Mouse (Mus musculus): ENCODE measurements around the gene Lrrk1.

Lrrk1 gene

DNA sequence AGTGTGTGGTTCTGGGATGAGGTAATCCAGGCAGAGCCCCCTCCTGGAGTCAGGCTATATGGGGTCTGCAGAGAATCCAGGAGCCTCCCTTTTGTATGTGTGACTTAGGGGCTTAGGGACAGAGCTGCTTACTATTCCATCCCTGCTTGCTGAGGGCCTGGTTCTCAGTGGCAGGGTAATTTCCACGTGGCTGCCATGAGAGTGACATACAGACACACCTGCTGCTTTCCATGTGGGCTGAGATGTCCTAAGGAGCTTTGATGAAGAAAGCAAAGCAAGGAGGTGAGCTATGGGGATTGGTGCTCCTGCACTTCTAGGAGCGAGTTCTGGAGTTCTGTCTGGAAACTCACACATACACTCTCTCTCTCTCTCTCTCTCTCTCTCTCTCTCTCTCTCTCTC is 139.1 kb downstream of the Lrrk1 start:
- DNase-seq = no peak

DNA sequence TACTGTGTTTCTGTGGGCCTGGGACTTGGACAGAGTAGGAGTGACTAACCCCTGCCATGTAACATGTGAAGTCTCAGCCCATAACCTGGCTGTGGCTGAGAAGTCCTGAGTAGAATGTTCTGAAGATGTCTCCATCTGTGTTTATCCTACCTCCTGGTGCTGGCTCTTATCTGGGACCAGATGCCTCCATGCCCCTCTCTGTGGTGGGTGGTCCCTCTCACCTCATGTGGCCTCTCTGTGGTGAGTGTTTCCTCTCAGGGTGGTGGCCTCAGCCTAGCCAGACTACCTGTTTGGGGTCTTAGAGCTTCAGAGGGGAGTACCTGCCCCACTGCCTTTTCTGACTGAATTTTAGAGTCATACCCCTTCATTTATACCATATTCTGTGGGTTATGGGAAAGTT is 139.9 kb downstream of the Lrrk1 start:
- no peak for DNase-seq

DNA sequence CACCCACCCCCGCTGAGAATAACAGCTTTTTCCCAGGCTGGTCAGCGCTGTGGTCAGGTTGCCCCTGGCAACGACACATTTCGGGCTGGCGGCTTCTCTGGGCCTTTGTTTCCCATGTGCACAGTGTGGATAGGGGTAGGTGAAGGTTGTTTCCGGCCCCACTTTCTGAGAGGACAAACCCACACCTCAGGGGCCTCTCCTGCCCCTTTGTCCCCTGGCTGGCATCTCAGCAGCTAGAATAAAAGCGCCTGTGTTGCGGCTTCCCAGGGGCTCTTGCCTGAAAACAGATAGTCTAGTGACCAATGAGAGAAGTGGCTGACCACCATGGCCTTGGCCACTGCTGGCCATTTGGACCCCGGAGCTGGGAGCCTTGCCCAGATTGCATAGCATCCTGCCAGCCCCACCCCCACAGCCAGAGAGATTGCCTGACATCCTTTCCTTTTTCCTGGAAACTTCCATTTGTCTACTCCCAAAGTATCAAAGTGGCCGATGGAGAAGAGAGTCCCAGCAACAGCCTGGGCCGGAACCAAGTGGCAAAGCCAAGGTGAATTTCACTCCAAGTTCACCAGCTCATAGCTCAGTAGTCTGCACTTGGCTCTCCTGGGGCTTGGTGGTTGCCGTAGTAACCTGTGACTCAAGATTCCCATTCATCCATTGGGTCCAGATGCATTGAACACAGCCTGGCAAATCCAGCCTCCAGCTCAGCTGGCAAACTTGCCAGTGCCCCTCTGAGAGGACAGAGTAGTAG is 140.7 kb downstream of the Lrrk1 start:
- no peak for DNase-seq

DNA sequence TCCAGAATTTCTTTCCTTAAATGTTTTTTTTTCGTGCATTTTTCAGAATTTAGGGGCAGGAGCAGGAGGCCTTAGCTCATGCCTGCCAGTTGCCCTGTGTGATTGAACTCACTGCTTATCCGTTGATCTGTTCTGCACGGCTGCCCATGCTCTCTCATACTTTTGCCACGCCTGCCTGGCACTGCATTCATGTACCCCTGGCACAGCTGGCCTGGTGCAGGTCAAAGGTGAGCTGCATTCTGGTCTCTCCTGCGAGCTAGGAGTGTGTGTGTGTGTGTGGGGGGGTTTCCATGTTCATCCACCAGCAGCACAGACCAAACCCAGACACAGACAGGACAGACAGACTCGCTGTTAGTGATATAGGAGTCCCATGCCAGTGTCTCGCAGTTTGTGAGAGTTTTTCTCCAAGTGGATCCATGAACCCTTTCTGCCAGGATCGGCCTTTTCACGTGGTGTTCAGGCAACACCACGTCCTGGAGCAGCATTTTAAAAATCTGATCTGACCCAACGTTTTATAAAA is 141.4 kb downstream of the Lrrk1 start:
- peak; percentile 54 for DNase-seq

DNA sequence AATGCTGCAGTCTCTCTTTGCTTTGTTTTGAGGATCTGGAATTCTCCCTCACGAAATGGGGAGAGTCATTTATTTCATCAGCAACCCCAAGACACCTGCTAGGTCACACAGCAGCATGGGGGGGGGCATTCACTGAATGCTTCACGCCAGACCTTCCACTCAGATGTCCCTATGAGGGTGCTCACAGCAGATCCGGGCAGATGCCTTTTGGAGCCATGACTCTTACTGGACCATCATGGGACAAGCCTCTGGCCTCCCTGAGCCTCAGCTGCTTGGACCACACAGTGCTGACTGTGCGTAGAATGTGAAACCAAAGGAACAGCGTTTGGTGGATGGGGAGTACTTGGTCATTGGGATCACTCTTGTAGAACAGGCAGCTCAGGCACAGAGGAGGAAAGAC is 142.5 kb downstream of the Lrrk1 start:
- DNase-seq = no peak

DNA sequence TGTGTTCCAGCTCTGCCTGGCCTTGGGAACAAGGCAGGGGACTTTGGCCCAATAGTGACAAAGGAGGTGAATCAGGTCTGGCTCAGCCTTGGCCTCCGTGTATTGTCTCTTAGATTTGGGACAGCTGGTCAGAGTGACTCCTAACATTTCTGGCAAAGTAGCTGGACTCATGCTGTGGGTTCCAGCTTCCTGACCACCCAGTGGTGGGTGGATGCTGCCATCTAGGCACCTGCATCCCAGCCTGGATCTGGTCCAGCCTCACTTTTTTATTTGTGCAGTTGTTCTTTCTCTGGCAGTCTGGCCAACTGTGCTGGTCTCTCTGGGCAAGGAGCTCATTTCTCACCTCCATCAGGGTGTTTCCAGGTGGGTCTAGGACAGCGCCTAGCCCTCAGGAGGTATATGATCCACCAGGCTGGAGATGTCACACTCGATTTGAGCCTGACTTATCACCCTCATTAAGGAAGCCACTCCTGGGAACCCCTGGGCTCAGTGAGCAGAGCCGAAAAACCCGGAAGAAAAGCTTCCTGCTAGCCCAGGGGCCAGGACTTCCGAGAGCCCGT is 144.3 kb downstream of the Lrrk1 start:
- DNase-seq = no peak

GRCm38 (mm10) chr7:66241855-66242412 is 146.2 kb downstream of the Lrrk1 start:
- no peak for DNase-seq

- no peak for DNase-seq
Measured at GRCm38 (mm10) chr7:66238157-66238556, 150.0 kb downstream of the Lrrk1 start.

- no peak for DNase-seq
Measured at GRCm38 (mm10) chr7:66233947-66234516, 154.1 kb downstream of the Lrrk1 start.

DNA sequence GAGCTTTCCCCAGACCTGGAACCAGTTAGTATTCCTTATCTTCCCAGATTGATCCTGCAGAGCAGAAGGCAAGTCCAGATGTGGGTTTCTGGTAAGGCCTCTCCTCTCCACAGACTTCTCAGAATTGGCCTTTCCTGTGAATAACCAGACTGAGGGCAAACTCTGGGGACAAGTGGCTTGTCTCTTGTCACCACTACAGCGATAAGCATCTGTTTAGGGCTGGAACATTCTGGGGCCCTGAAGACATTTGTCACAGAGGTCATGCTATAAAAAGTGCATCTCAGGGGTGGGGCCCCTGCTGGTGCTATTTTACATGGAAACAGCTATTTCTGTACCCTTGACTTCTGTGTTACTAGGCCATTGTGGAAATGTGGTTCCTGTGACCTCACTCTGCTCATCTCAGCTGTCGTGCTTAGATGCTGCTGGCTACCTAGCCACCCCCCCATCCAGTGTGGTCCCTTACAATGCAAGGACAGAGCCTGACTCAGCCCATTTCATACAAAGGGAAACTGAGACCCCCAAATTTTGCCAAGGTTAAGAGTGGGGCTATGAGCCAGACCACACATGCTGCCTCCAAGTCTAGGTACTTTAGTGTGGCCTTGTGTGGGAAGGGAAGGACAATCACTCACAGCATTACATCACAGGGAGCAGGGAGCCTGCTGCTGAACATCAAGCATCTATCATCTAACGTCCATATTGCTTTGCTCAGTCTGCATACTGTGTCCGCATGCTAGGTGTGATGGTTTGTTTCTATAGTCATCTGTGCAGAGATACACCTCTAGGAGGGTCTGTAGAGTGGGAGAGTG is 154.8 kb downstream of the Lrrk1 start:
- no peak for DNase-seq

GRCm38 (mm10) chr7:66231861-66232260 is 156.3 kb downstream of the Lrrk1 start:
- no peak for DNase-seq

DNA sequence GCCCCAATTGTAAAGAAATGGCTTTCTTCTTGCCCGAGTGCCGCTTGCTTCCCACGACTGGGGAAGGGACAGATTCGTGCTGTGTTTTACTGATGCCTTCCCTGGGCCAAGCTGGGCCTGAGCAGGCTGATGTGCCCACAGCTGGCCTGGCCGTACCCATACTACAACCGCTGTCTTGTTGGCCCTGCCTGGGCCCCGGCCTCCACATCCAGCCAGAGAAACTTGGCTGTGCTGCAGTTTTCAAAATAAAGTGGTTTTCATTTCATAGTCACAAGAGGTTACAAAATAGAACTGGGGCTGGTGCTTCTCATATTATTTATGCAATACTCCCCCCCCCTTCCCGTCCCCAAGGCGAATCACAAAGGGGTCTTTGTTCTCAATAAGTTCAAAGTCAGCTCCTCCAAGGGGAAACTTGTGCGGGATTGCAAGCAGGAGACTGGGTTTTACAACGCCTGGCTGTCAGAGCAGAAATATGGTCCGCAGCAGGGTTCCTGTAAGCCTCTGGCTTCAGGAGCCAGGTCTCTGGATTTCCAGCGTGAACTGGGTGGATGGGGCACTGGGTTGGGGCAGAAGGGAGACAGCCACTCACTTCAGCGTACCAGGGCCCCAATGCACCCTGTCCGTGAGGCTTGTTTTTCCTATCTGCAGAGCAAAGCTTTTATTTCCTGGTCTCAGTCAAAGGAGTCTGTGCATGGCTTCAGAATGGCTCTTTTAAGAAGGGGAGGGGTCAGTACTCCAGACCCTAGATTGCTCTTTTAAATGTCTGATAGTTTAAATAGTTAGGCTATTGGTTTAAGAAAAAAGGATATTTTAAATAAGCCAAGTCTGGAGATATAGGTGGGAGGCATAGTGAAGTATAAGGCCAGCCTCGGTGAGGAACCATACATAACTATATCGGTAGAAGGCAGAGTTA is 157.3 kb downstream of the Lrrk1 start:
- DNase-seq = no peak

GRCm38 (mm10) chr7:66230246-66230637 is 157.9 kb downstream of the Lrrk1 start:
- DNase-seq = no peak

- DNase-seq = no peak
Measured at GRCm38 (mm10) chr7:66229433-66229832, 158.7 kb downstream of the Lrrk1 start.

DNA sequence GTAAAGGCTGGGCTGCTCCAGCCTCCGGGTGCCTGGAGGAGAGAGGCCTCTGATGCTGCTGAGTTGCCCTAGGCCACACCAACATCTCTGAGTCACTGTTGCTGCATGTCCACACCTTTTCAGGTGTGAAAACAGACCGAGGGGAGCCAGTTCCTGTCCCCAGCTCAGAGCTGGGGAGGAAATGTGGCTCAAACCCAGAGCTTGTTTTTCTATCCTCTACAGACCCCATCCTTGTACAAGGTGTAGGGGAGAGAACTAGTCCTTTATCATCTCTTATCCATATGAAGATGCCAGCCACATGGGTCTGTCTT is 159.6 kb downstream of the Lrrk1 start:
- no peak for DNase-seq

- DNase-seq = no peak
Measured at GRCm38 (mm10) chr7:66227814-66228609, 160.1 kb downstream of the Lrrk1 start.

DNA sequence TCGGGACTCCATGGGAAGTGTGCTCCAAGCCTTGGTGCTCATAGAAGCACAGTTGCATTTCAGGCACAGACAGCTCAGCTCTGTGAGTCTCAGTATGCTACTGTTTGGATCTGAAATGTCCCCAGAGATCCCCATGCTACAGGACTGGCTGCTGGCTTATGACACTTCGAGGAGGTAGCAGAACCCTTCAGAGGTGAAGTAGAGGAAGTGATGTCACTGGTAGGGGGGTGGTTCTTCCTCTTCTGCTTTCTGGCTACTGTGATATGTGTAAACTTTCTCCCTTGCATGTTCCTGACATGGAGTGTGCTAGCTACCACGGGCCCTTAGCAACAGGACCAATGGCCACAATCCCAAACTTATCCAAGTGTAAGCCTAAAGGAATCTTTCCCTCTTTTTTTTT is 162.3 kb downstream of the Lrrk1 start:
- DNase-seq = no peak

DNA sequence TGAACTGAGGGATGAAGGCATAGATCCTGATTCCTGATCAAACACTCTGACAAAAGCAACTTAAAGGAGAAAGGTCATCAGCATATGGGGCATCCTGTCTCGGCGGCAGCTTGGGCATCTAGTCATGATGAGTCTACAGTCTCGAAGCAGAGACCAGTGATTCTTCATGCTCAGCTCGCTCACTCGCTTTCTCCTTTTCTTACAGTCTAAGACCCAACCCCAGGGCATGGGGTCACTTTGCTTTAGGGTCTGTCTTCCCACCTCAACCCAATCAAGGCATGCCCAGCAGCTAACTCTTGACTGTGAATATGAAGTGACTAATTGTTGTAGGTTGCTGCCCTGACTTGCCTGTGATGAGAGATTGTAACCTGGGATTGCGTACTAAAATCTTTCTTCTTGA is 163.6 kb downstream of the Lrrk1 start:
- no peak for DNase-seq

GRCm38 (mm10) chr7:66223731-66224130 is 164.4 kb downstream of the Lrrk1 start:
- DNase-seq = no peak

DNA sequence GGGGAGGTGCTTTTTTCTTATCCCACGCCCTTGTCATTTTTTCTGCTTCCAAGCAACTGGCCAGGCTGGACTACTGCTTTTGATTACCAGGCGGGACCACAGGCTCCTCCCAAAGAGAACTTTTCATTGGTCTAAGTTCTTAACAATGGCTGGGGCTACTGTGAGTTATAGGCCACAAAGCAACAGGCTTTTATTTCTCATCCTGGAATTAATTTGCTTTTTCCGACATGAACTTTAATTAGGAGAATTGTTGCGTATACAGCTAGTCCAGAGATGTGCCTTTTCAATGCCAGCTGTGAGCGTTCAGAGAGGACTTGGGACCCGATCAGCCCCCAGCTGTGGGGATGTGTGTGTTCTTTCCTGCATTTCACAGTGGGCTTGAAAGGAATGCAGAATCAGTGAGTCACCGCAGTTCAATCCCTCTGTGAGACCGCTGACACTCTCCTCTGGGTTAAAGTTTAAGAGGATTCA is 165.5 kb downstream of the Lrrk1 start:
- DNase-seq = peak; percentile 62

DNA sequence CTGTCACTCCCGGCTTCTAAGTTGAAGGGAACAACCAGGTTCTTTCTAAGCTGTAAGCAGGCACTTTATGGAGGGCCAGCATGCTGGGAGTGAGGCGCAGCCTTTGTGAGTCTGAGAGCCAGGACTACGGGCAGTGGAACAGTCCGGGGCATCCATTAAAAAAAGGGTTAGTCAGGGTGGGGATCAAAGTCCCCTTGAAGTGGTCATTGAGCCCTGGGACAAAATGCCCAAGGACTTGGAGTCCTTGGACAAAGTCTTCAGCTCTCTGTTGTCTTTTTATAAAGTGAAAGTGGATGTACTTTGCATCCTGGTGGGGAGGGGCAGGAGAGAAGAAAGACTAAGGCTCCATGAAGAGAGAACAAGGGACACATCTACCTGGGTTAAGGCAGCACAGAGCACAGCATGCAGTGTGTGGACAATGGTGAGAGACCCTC is 168.3 kb downstream of the Lrrk1 start:
- DNase-seq = peak; percentile 63
